Mouse (Mus musculus) lung, postnatal 0 days (tissue): Measurements from ENCODE around the gene Mypn. TPM values are rescaled to one million over a fixed set of nuclear protein-coding genes. Genes with fewer than 3 reads are reported as not detected.

Experiments used
- ATAC-seq: fragments of 200-750 bp; cut with Nextera tagmentation; 2 replicates; pipeline ENCODE4 v1.8.0; 2017; ENCODE audit warnings: moderate library complexity
- DNase-seq: peaks from one replicate; pipeline ENCODE4 v3.0.0-alpha.2; 2016; ENCODE audit warnings: low spot score
- H3K27ac ChIP-seq: fragments of 300-500 bp; sonication (generic); 2 replicates; pipeline ENCODE4 v1.5.1; 2014; ENCODE audit warnings: antibody characterized with exemption, mild to moderate bottlenecking, low read length, mixed read lengths
- H3K27me3 ChIP-seq: fragments of 300-500 bp; sonication (generic); replicated peaks from 2 replicates; pipeline ENCODE4 v1.6.1; 2014; ENCODE audit warnings: low read length, mixed read lengths; ENCODE audit not compliant: insufficient read depth
- H3K36me3 ChIP-seq: fragments of 300-500 bp; sonication (generic); 2 replicates; pipeline ENCODE4 v1.6.1; 2014; ENCODE audit warnings: low read length, mixed read lengths; ENCODE audit not compliant: insufficient read depth
- H3K4me1 ChIP-seq: fragments of 300-500 bp; sonication (generic); 2 replicates; pipeline ENCODE4 v1.6.1; 2014; ENCODE audit warnings: antibody characterized with exemption, low read depth, low read length, mixed read lengths; ENCODE audit not compliant: insufficient read depth
- H3K4me2 ChIP-seq: fragments of 300-500 bp; sonication (generic); replicated peaks from 2 replicates; pipeline ENCODE4 v1.6.1; 2014; ENCODE audit warnings: low read depth, mild to moderate bottlenecking, low read length, moderate library complexity, mixed read lengths
- H3K4me3 ChIP-seq: fragments of 300-500 bp; sonication (generic); 2 replicates; pipeline ENCODE4 v1.5.1; 2014; ENCODE audit warnings: low read depth, low read length
- H3K9ac ChIP-seq: fragments of 300-500 bp; sonication (generic); replicated peaks from 2 replicates; pipeline ENCODE4 v1.6.1; 2014; ENCODE audit warnings: low read depth, mild to moderate bottlenecking
- H3K9me3 ChIP-seq: fragments of 300-500 bp; sonication (generic); 2 replicates; pipeline ENCODE4 v1.6.1; 2016; ENCODE audit warnings: low read length, mixed read lengths
- CTCF ChIP-seq: IDR thresholded peaks from 2 replicates; pipeline ENCODE4 v1.5.1; 2016; ENCODE audit warnings: antibody characterized with exemption, mild to moderate bottlenecking
- EP300 ChIP-seq: IDR thresholded peaks from 2 replicates; pipeline ENCODE4 v1.6.1; 2016; ENCODE audit warnings: antibody characterized with exemption, mild to moderate bottlenecking, control low read depth
- WGBS: fragments of 180-500 bp; shearing (Covaris S2); extraction: QIAGEN DNeasy Blood & Tissue Kit; methylation state at CpG from one replicate; pipeline ENCODE4 v1.1.7; 2014; 5-methylcytosine and 5-hydroxymethylcytosine counted together
- polyA plus RNA-seq: library from polyadenylated mRNA; unstranded; fragments of >200 nt; fragmentation: Nextera tagmentation; extraction: Ambion mirVana; gene quantifications from 2 replicates; pipeline ENCODE4 v1.2.1, GENCODE M21; 2015

Gene Mypn
- polyA plus RNA-seq, 1 experiment from 2014 or later, result 0.16 TPM

DNA sequence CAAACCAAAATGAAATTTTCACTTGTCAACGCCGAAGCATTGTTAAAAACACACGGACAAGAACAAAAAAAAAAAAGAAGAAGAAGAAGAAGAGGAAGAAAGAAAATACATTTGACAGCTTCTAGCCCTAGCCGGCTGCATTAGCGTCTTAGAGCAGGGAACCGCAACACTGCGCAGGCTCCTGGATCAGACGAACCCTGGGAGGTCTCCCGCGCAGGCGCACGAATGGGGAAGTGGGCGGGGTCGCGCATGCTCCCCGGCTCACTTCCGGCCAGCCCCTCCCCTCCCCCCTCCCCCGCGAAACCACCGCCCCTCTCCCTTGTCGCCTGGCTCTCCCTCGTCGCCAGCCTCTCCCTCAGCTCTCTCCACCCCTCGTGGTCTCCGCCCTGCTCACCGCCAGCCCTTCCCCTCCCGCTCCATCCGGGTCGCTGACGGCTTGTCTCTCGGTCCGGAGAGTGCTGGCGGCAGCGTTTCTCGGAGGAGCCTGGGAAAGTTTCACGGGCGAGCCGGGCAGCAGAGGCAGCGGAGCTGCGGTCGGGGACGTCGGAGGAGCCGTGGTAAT lies 39.8 kb upstream of the Mypn start, which contains the start of gene Herc4:
Gene Herc4 (plus strand): TSS at position 318 of the 562 bp plus-strand sequence.
- DNase-seq (peak; percentile 99), ATAC-seq (peak; percentile 100)
- H3K9me3 ChIP-seq, result no peaks in the 10 kb centered on the region
- H3K4me3 ChIP-seq, result peak within 1 kb of the TSS; percentile 80
- TF ChIP-seq EP300 (no peak), CTCF (0 out of 2 replicates have a peak, but pooled peaks have one; percentile 4)
- no peaks in the 10 kb centered on the region for H3K27me3 ChIP-seq
- under 1% methylated on average over 43 of the region's 44 CpGs for WGBS
- H3K9ac ChIP-seq, result peak within 1 kb of the TSS; percentile 89
- H3K4me2 ChIP-seq, result peak within 1 kb of the TSS; percentile 71
- no peaks in the 10 kb centered on the region for H3K36me3 ChIP-seq
- peaks cover 4% of the 10 kb centered on the region; the same call in 1 of the 2 replicates for H3K4me1 ChIP-seq
- peak within 1 kb of the TSS; percentile 97 for H3K27ac ChIP-seq

DNA sequence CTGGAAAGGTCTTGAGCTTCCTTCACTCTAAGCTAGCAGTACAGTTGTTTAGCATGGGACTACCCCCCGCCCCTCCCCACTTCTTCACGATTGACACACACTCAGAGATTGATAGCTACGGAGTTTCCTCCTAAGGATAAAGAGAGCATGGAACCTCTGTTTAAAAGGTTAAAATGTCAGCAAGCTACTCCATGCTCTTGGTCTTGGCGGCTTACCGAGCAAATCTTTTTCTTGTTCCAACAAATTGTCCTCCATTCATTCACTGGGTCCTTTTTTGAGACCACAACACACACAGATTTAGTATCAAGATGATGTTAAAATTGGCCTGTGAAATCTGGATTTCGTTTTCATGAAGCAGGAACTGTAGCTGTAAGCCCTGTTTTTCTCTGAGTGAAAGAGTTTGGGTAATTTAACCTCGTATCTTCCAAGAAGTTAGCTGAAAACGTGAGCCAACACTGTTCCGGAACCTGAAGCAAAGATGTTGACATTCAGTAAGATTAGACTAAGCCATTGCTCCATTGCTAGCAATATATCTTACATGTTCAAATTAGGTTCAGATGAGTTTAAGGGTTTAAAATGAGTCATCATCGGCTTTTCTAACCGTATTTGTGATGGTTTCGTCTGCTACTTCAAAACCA lies 39.2 kb upstream of the Mypn start:
- Histone ChIP-seq H3K4me2 (peak overlapping the region; percentile 49), H3K4me1 (peaks cover 4% of the 10 kb centered on the region; the same call in 1 of the 2 replicates), H3K4me3 (peak overlapping the region; percentile 80), H3K27me3 (no peaks in the 10 kb centered on the region), H3K36me3 (no peaks in the 10 kb centered on the region), H3K27ac (peak overlapping the region; percentile 97), H3K9me3 (no peaks in the 10 kb centered on the region), H3K9ac (peak overlapping the region; percentile 1; the same call in 1 of the 2 replicates)
- DNase-seq, result peak; percentile 59
- ATAC-seq, result no peak
- WGBS, result 15% methylated on average over 12 of the region's 12 CpGs
- TF ChIP-seq CTCF (no peak), EP300 (no peak)

DNA sequence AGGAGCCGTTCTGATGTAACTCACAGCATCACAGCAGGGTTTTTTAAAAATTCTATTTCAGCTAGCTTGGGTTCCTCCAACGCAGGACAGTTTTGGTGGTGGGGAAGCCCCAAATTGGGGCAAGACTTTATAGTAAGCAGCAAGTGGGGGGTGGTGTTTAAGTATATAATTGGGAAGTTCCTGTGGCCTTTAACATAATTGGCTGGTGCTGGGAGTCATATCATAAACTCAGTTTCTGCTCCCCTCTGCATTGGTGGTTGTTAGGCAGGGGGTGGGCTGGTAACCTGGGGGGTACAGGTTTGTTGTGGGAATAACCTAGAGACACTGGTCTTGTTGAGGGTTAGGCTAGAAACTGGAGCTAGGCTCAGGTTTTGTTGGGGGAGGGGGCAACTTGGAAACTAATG lies 37.1 kb upstream of the Mypn start:
- H3K4me1 ChIP-seq, result peaks cover 4% of the 10 kb centered on the region; the same call in 1 of the 2 replicates
- no peak overlapping the region for H3K9ac ChIP-seq
- DNase-seq (no peak), ATAC-seq (no peak)
- no peaks in the 10 kb centered on the region for H3K9me3 ChIP-seq
- no peak overlapping the region for H3K4me2 ChIP-seq
- no peak overlapping the region for H3K27ac ChIP-seq
- H3K27me3 ChIP-seq, result no peaks in the 10 kb centered on the region
- 81% methylated on average over 2 of the region's 2 CpGs for WGBS
- no peaks in the 10 kb centered on the region for H3K36me3 ChIP-seq
- no peak overlapping the region for H3K4me3 ChIP-seq
- TF ChIP-seq EP300 (no peak), CTCF (no peak)

DNA sequence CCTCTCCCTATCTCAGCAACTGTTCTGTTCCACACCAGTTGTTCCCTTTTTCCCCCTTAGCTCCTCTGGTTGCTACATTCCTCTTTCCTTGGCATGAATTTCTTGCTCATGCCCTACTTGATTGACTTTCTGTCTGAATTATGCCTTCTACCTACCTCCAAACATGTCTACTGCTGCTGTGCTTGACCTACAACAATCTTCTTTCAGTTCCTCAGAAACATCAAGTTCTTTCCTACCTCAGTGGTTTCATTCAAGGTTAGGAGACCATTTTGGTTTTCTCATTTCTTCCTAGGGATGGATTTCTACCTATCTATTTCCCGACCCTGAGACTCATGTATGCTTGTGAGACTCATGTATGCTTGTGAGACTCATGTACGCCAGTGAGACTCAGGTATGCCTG lies 36.1 kb upstream of the Mypn start:
- TF ChIP-seq EP300, result no peak
- no peak for TF ChIP-seq CTCF
- Histone ChIP-seq H3K27ac (no peak overlapping the region), H3K36me3 (no peaks in the 10 kb centered on the region), H3K27me3 (no peaks in the 10 kb centered on the region), H3K9me3 (no peaks in the 10 kb centered on the region), H3K4me1 (peaks cover 4% of the 10 kb centered on the region; the same call in 1 of the 2 replicates), H3K4me2 (no peak overlapping the region), H3K9ac (no peak overlapping the region), H3K4me3 (no peak overlapping the region)
- ATAC-seq, result no peak
- 70% methylated on average over 2 of the region's 2 CpGs for WGBS
- DNase-seq, result no peak

DNA sequence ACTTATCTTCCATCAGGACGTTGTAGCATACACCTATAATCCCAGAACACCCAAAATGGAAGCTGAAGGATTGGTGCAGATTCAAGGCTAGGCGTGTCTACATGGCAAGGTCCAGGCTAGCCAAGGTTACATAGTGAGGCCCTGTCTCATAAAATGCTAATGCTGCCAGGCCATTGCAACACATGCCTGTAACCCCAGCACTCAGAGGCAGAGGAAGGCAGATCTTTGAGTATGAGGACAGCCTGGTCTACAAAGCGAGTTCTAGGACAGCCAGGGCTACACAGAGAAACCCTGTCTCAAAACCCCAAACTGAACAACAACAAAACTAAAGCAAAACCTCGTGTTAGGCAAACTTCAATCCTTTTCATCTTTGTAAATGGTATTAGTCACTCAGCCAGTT lies 34.3 kb upstream of the Mypn start:
- Histone ChIP-seq H3K4me1 (peaks cover 4% of the 10 kb centered on the region; the same call in 1 of the 2 replicates), H3K27me3 (no peaks in the 10 kb centered on the region), H3K36me3 (no peaks in the 10 kb centered on the region), H3K9ac (no peak overlapping the region), H3K4me2 (no peak overlapping the region), H3K9me3 (no peaks in the 10 kb centered on the region), H3K4me3 (no peak overlapping the region), H3K27ac (no peak overlapping the region)
- WGBS, result 71% methylated on average over 4 of the region's 4 CpGs
- DNase-seq (no peak), ATAC-seq (no peak)
- TF ChIP-seq EP300 (no peak), CTCF (no peak)

DNA sequence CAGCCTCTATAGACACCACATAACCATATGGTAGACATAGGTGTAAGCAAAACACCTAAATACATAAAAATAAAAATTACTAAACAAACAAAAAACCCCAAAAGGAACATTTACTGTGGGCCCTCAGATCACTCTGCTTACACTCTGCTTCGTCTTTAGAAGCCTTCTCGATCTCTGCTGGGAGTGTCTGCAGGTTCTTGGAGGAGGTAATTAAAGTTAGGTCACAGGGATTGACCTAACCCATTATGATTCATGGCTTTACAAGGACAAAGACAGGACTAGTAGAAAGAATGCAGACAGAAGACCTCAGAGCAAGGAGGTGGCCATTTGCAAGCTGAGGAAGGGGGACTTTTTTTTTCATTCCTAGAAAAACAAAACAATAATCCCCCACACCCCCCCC lies 33.5 kb upstream of the Mypn start:
- Histone ChIP-seq H3K4me1 (no peaks in the 10 kb centered on the region), H3K4me3 (no peak overlapping the region), H3K9me3 (no peaks in the 10 kb centered on the region), H3K27me3 (no peaks in the 10 kb centered on the region), H3K27ac (no peak overlapping the region), H3K9ac (no peak overlapping the region), H3K36me3 (no peaks in the 10 kb centered on the region), H3K4me2 (no peak overlapping the region)
- no peak for DNase-seq
- ATAC-seq, result no peak
- TF ChIP-seq EP300 (no peak), CTCF (no peak)
- 81% methylated on average over 2 of the region's 2 CpGs for WGBS
